Mouse (Mus musculus) macrophage (primary cell): ENCODE results near the gene Sfxn5. TPM values are rescaled to one million over a fixed set of nuclear protein-coding genes. Genes with fewer than 3 reads are reported as not detected.

Experiments
- H3K27ac ChIP-seq: fragments of 350-480 bp; formaldehyde crosslinking; 2 replicates; pipeline ENCODE4 v1.9.0; 2021
- H3K36me3 ChIP-seq: fragments of 350-480 bp; formaldehyde crosslinking; 2 replicates; pipeline ENCODE4 v1.9.0; 2021; ENCODE audit errors: inconsistent target
- H3K4me3 ChIP-seq: fragments of 350-480 bp; formaldehyde crosslinking; 2 replicates; pipeline ENCODE4 v1.9.0; 2021; ENCODE audit errors: inconsistent target
- H3K79me2 ChIP-seq: fragments of 350-480 bp; formaldehyde crosslinking; 2 replicates; pipeline ENCODE4 v1.9.0; 2021; ENCODE audit errors: inconsistent target
- WGBS: methylation state at CpG from one replicate; pipeline ENCODE4 v1.1.7; 2026; ENCODE audit warnings: inconsistent platforms; ENCODE audit not compliant: missing documents; 5-methylcytosine and 5-hydroxymethylcytosine counted together
- polyA plus RNA-seq: library from polyadenylated mRNA; stranded (reverse); fragments of 250-400 nt; gene quantifications from 3 replicates; pipeline ENCODE4 v1.2.4, GENCODE M21; 2018; ENCODE audit warnings: inconsistent platforms
- total RNA-seq, 78 experiments: library from RNA; depleted of rRNA; stranded (reverse); fragments of 250-400 nt; gene quantifications; 1 replicate in 9 of 78; 2 replicates in 24 of 78; 3 replicates in 43 of 78; 4 replicates in 2 of 78; pipeline ENCODE4 v1.2.4; 2018; ENCODE audit warnings: inconsistent platforms in 56 of 78

Sfxn5 gene
- 10 to 100 TPM in 25 of 26 experiments, 1 to 10 TPM in 1; 6.3 to 87.7 (median 36.8) TPM for total RNA-seq (2018; cell fraction: chromatin; rRNA removed)
- total RNA-seq (2018; cell fraction: cytosol; rRNA removed): 10 to 100 TPM in 12 of 26 experiments, 1 to 10 TPM in 14; 3.5 to 20.3 (median 7.5) TPM
- total RNA-seq (2018; cell fraction: nucleus; rRNA removed): 10 to 100 TPM in 24 of 26 experiments, 1 to 10 TPM in 2; 6.9 to 51.7 (median 23.0) TPM
- 3.8 to 11.4 TPM (median 5.9 TPM) in 3 replicates for polyA plus RNA-seq

- under 1% methylated on average over 47 of the region's 49 CpGs for WGBS
- Histone ChIP-seq H3K79me2 (peaks cover 39% of the 10 kb centered on the region; the same call in 1 of the 2 replicates), H3K4me3 (peak within 1 kb of the TSS; percentile 73), H3K27ac (peak within 1 kb of the TSS; percentile 92), H3K36me3 (peaks cover 31% of the 10 kb centered on the region)
These were observed at the start of gene Sfxn5 for GRCm38 (mm10) chr6:85333000-85333669. TSS of gene Sfxn5 (minus strand) at chr6:85333422.

GRCm38 (mm10) chr6:85382791-85383190 is 49.6 kb upstream of the Sfxn5 start:
- no peak overlapping the region for H3K4me3 ChIP-seq
- peak overlapping the region; percentile 27; the same call in 1 of the 2 replicates for H3K27ac ChIP-seq
- no peaks in the 10 kb centered on the region for H3K79me2 ChIP-seq
- H3K36me3 ChIP-seq: no peaks in the 10 kb centered on the region
- 74% methylated on average over 2 of the region's 2 CpGs for WGBS

- no peaks in the 10 kb centered on the region for H3K36me3 ChIP-seq
- WGBS: 96% methylated on average over 8 of the region's 10 CpGs
- H3K4me3 ChIP-seq: no peak overlapping the region
- H3K27ac ChIP-seq: 0 out of 2 replicates have a peak overlapping the region, but pooled peaks have one; percentile 71
- no peaks in the 10 kb centered on the region for H3K79me2 ChIP-seq
These were observed 48.4 kb upstream of the Sfxn5 start for GRCm38 (mm10) chr6:85381648-85382020.

- Histone ChIP-seq H3K4me3 (no peak overlapping the region), H3K36me3 (no peaks in the 10 kb centered on the region), H3K79me2 (no peaks in the 10 kb centered on the region), H3K27ac (peak overlapping the region; percentile 71)
- WGBS: 50% methylated on average over 17 of the region's 17 CpGs
These were observed 47.9 kb upstream of the Sfxn5 start for GRCm38 (mm10) chr6:85380901-85381647.

- H3K36me3 ChIP-seq: no peaks in the 10 kb centered on the region
- WGBS: 11% methylated on average over 9 of the region's 10 CpGs
- H3K79me2 ChIP-seq: no peaks in the 10 kb centered on the region
- peak overlapping the region; percentile 71 for H3K27ac ChIP-seq
- H3K4me3 ChIP-seq: no peak overlapping the region
These were observed 47.1 kb upstream of the Sfxn5 start for GRCm38 (mm10) chr6:85380201-85380900.

GRCm38 (mm10) chr6:85378629-85379028 is 45.4 kb upstream of the Sfxn5 start:
- H3K27ac ChIP-seq: no peak overlapping the region
- no peak overlapping the region for H3K4me3 ChIP-seq
- WGBS: 67% methylated on average over 4 of the region's 8 CpGs
- no peaks in the 10 kb centered on the region for H3K36me3 ChIP-seq
- peaks cover 7% of the 10 kb centered on the region for H3K79me2 ChIP-seq

- no peak overlapping the region for H3K27ac ChIP-seq
- WGBS: 92% methylated on average over 5 of the region's 5 CpGs
These were observed 44.7 kb upstream of the Sfxn5 start for GRCm38 (mm10) chr6:85377876-85378275.

GRCm38 (mm10) chr6:85377066-85377734 is 44.0 kb upstream of the Sfxn5 start:
- H3K27ac ChIP-seq: no peak overlapping the region
- 73% methylated on average over 4 of the region's 4 CpGs for WGBS
- H3K36me3 ChIP-seq: no peaks in the 10 kb centered on the region
- peaks cover 21% of the 10 kb centered on the region for H3K79me2 ChIP-seq
- no peak overlapping the region for H3K4me3 ChIP-seq

More at GRCm38 (mm10) chr6:85377876-85378275, 44.7 kb upstream of the Sfxn5 start:
- no peaks in the 10 kb centered on the region for H3K36me3 ChIP-seq
- H3K4me3 ChIP-seq: no peak overlapping the region
- H3K79me2 ChIP-seq: peaks cover 14% of the 10 kb centered on the region

GRCm38 (mm10) chr6:85374734-85375114 is 41.5 kb upstream of the Sfxn5 start:
- under 1% methylated on average over 19 of the region's 19 CpGs for WGBS
- Histone ChIP-seq H3K27ac (peak overlapping the region; percentile 56), H3K79me2 (peaks cover 42% of the 10 kb centered on the region), H3K36me3 (no peaks in the 10 kb centered on the region), H3K4me3 (peak overlapping the region; percentile 43)

- peaks cover 42% of the 10 kb centered on the region for H3K79me2 ChIP-seq
- WGBS: 2% methylated on average over 45 of the region's 80 CpGs
- peak within 1 kb of the TSS; percentile 73 for H3K4me3 ChIP-seq
- peak within 1 kb of the TSS; percentile 94 for H3K27ac ChIP-seq
- no peaks in the 10 kb centered on the region for H3K36me3 ChIP-seq
These were observed 40.9 kb upstream of the Sfxn5 start, which contains the start of gene Rab11fip5 for GRCm38 (mm10) chr6:85373951-85374733. TSS of gene Rab11fip5 (minus strand) at chr6:85374634.

- Histone ChIP-seq H3K79me2 (peaks cover 49% of the 10 kb centered on the region), H3K4me3 (peak overlapping the region; percentile 73), H3K36me3 (no peaks in the 10 kb centered on the region), H3K27ac (peak overlapping the region; percentile 94)
- 87% methylated on average over 10 of the region's 10 CpGs for WGBS
These were observed 40.0 kb upstream of the Sfxn5 start for GRCm38 (mm10) chr6:85373066-85373860.

- WGBS: 77% methylated on average over 2 of the region's 2 CpGs
- Histone ChIP-seq H3K27ac (peak overlapping the region; percentile 94), H3K4me3 (peak overlapping the region; percentile 73), H3K36me3 (no peaks in the 10 kb centered on the region), H3K79me2 (peaks cover 57% of the 10 kb centered on the region)
These were observed 39.3 kb upstream of the Sfxn5 start for GRCm38 (mm10) chr6:85372496-85372895.
